Mouse (Mus musculus): ENCODE measurements at regions not wholly inside any gene's neighbourhood (a gene's known extent, or its start where the extent isn't known, plus 50 kb on each side); places are given as distances from the start of the nearest gene placed in this dataset.

DNA sequence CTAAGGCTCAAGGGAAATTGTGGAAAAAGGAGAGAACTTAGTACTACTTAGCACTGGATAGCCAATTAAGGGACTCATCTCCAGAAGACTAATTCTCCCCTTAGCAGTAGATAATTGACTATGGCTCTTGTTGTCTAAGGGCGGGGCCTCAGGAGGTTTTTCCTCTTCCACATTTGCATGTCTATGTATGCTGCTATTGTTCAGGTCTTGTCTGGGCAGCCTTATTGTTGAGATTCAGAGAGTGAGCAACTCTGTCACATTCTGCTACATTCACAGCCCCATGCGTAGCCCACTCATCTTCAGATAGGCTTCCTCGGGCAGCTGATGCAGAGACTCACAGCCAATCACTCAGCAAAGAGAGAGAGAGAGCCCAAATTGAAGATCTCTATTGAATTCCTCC lies 339.9 kb downstream of the Gpam start:
- no peak for DNase-seq (ENCODE audit: low spot score in 2 of 2)

DNA sequence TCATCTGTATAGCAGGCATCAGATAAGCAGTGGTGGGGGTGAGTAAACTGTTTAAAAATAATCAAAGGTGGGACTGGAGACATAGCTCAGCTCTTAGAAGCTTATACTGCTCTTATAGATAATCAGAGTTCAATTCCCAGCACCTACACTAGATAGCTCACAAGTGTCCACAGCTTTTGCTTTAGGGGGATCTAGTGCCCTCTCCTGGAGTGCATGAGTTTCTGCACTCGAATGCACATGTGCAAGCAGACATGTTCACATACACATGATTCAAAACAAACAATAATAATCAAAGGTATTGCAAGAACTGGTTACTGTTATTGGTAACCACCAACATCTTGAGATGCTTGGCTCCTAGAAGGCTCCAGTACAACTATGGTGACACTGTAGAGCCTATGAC lies 343.3 kb downstream of the Gpam start:
- DNase-seq (ENCODE audit: low spot score in 2 of 2): no peak

DNA sequence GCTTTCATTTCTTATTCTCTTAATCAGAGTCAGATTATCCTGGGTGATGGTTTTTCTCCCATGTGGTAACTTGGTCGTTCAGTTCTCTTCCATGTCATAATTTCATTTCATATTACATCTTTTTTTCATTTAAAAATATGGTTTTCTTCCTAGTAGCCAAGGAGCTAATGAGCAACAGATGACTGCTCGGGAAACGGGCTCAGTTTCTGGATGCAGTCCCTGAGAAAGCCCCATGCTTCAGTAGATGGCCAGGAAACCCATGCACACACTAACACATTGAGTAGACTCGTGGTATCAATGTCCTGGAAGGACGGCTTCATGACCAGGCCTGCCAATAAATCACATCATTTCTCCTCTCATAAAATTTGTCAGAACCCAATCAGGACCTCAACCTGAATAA lies 369.3 kb downstream of the Gpam start:
- no peak for DNase-seq (ENCODE audit: low spot score in 2 of 2)

DNA sequence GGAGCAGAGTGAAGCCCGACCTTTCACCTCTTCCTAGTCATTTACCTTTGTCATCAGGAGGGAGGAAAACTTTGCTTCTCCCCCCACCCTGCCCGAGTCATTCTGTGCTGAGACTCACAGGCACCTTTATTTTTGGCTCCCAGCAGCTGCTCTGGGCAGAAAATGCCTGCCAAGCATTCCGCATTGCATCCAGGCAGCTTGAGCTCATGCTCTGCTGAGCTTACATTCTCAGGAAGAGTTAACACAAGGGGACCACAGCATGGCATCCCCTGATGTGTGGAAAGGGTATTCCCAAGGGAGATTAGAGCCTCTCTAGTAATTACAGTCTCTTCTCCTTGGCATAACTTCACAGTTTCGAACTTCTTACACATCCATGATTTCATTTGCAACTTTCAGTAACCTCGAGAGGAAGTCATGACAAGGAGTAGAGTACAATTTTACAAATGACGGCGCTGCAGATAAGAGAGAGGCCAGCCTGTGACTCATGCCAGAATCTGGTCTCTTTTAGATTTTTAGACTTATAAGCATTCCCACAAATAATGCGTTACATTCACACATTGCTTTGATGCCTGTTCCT lies 370.3 kb downstream of the Gpam start:
- DNase-seq (ENCODE audit: low spot score in 2 of 2): peak; percentile 40 to 56

DNA sequence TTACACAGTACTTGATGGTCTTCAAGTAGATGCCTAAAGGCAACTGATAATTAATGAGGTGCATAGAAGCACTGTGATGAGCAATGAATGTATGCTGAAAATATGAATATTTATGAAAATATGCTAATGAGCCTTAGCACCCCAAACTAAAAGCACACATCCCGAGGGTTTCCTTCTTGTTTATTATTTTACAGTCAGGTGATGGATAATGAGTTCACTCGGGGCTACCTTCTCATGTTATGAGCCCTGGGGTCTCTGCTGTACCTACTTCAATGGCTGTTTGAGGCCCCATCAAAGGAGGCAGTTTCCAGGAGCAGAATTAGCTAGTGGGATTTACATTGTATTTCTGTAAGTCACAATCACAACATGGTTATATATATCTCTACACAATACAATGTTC lies 371.6 kb downstream of the Gpam start:
- DNase-seq (ENCODE audit: low spot score in 2 of 2): no peak

DNA sequence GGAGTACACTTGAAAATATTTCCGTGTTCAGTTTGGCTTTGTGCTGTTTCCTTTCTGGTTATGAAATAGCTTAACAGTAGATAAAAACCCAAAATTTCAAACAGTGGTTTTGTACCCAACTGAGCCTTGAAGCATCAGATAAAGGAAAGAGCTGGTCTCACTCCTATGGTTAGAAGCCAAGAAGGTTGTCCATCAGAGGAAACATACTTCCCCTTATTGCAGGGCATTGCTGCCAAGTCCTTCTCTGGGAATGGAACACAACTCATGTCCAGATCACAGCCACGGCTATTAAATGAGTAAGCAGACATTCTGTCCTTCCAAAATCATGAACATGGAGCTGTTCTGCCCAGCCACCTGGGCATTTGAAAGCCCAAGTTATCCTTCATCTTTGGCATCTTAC lies 393.1 kb downstream of the Gpam start:
- DNase-seq (ENCODE audit: low spot score in 2 of 2): no peak

DNA sequence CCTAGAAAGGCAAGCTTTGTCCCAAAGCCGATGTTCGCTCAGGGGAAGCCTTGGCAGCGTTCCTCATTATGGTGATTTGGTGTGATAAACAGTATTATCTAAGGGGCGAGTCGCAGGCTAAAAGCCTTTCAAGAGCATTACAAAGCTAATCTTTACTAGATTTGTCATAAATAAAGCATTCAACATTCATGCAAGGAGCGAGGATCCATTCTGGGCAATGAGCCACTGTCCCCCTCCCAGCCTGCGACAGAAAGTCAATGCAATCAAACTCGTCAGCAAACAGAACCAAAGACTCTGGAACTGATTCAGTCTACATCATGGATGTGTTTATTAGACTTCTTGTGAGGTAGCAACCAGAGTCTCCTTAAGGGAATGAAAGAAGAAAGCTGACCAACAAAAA lies 395.3 kb downstream of the Gpam start:
- no peak for DNase-seq (ENCODE audit: low spot score in 2 of 2)

DNA sequence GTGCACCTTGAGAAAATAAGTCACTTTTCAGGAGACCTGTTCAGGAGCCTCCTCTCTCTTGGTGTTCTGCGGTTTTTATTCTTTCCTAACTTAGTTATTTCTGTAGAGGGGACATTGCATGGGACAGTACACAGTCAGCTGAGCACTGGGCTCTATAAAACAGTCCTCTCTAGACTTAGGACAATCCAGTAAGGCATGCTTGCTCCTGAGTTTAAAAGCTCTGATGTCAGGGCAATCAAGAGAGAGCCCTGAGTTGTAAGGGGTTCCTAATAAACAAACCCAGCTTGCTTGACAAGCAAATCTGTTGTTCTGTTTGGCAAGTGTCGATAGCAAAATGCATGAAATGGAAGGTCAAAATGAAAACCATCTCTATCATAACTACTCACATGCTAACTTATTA lies 395.7 kb downstream of the Gpam start:
- DNase-seq (ENCODE audit: low spot score in 2 of 2): no peak

DNA sequence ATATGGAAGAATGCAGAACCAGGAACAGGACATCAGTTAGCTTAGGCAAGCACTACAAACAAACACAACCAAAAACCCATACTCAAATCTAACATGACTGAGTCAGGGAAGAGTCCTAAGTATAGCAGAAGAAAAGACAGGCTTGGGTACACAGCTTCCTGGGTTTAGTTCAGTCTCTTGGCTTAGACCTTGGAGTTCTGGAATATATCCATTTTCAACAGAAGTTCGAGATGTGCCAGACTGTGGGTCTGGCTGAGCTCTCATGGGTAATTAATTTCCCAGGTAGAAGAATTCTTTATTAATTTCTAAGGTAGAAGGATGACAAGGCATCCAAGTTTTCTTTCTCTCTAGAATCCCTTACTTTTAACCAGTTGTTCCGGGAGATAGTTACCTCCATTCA lies 396.2 kb downstream of the Gpam start:
- no peak for DNase-seq (ENCODE audit: low spot score in 2 of 2)

DNA sequence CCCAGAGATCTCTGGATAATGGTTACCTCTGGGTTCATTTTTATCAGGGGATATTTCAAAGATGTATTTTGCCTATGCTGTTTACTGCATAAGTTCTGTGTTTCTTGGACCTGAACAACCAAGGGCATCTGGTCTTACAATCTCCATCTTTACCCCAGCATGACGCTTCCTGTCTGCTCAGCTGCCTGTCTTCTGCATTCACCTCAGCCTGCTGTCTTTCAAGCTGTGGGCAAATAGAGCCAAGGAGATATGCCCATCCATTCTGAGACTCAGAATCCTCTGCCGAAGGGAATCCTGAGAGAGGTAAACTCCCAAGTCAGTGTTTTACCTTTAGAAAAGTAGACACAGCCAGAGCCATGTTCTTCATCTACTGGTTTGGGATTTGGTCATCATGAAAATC lies 396.7 kb downstream of the Gpam start:
- no peak for DNase-seq (ENCODE audit: low spot score in 2 of 2)

DNA sequence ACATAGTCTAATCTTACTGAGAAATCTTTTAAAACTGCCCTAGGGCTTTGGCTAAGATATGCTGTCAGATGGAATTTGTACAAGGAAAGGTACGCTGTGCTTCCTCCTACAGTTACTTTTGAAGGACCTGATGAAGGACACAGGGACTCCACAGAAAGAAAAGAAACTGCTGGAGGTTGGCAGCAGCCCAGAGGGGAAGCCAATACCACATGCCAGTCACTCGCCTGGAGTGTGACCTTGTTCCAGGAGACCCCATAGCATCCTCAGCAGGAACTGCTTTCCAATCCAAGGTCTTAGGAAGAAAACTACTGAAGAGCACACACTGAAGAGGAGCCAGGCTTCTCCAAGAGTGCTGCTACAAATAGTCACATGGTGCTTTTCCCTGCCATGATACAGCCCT lies 404.9 kb downstream of the Gpam start:
- no peak for DNase-seq (ENCODE audit: low spot score in 2 of 2)

DNA sequence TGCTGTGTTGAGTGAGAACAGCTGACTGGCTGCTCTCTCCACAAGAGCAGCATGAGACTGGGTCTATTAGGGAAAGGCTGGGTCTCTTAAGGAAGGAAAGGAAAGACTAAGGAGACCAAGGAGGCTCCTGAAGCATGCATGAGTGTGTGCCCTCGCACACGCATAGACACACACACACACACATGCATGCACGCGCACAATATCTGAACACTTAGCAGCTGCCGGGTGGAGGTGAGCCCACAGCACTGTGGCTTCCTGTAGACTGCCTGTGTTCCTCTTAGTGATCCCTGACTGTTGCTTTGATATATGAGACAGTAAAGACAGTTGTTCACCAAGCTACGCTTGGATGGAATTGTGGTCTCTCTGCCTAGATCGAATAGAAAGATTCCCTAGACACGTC lies 429.6 kb downstream of the Gpam start:
- no peak for DNase-seq (ENCODE audit: low spot score in 2 of 2)

DNA sequence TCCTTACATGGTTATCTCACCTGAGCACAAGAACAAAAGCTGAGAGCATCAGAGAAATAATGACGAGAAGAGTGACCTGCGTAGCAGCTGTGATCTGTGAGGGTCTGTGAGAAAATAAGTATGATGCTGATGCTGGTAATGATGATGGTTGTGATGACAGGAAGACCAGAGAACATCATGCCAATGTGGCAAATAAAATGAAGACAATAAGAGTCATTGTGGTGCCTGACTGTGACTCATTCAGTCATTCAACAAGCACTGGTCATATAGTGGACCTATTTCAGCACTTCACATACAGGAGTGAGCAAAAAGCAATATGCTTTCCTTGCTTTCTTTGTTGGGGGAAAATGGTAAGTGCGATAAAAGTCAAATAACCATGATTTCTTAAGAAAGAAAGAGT lies 433.3 kb downstream of the Gpam start:
- DNase-seq (ENCODE audit: low spot score in 2 of 2): no peak

DNA sequence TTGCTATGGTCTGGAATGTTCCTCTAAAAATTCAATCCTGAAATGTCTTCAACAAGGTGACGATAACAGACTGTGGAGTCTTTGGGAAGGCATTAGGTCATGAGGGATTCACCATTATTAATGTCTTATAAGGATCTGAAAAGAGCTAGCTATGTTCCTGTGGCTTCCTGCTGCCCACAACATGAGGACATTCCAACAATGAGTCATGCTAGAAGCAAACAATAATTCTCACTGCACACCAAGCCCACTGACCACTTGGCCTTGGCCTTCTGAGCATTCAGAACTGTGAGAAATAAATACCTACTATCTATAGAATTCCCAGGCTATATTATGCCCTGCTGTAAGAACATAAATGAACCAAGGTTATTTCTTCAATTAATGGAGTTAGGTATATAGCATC lies 433.9 kb downstream of the Gpam start:
- no peak for DNase-seq (ENCODE audit: low spot score in 2 of 2)

DNA sequence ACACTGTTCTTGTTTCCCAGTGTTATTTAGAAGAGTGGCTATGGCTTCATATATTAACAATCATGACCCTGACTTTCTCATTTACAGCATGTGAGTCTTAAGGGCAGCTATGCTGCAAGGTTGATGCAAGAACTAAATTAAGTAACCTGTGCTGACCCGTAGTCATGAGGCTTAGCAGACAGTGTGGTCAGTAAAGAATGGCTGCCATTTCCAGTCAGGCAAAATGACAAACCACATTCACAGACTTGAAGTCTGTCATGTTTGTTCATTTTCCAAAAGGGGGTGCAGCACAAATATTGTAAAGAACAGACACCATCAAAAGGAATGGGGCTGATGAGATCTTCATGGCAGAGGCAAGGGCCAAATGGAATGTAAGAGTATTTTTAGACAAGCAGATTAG lies 435.2 kb downstream of the Gpam start:
- no peak for DNase-seq (ENCODE audit: low spot score in 2 of 2)

DNA sequence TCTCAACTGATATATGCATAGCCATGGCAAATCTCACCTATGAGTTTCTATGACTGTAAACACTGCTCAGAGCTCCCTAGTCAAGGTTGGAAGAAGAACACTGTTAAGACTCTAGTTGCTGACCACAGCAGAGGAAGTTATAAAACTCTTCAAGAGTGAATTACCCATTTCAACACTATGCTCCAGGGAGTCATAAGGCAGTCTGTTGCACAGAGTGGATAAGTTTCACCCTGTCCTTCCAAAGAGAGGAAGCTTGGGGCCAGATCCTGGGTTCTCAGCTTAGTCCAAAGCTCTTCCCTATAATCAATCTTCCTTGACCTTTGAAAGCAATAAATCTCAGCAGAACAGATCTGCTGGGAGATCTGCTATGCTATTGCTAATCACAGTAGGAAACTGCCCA lies 438.4 kb downstream of the Gpam start:
- no peak for DNase-seq (ENCODE audit: low spot score in 2 of 2)

DNA sequence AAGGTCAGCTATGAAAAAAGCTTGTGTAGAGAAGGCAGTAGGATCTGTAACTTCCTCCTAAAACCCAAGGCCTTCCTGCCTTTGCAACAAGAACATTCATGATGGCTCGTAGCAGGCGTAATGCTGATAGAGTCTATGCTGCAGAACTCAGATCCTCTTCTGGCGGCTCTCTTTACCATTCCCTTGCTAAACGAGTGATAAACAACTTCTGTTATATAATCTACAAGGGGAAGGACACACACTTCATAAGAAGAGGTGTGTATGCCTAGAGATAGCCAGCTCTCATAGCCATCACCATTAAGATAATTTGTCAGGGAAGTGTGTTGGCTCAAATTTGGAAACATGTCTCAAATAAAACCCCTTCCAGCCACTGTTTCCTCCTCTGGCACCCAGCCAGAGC lies 441.9 kb downstream of the Gpam start:
- DNase-seq (ENCODE audit: low spot score in 2 of 2): no peak

Data from frontal cortex, postnatal 10 days (tissue).